Mouse (Mus musculus) bone marrow macrophage, adult 2 months (primary cell): ENCODE data around the gene Pi4kb.
"Not testable (repeated sequence)": the region's sequence is repeated elsewhere in the genome, so short reads cannot be mapped to it uniquely, and the experiment has no call there.

Experiments
- CTCF ChIP-seq: IDR thresholded peaks from 2 replicates; pipeline ENCODE4 v1.5.1; 2012; ENCODE audit warnings: low read depth, mild to moderate bottlenecking, low read length, moderate library complexity
- POLR2A ChIP-seq: IDR thresholded peaks from 2 replicates; pipeline ENCODE4 v1.6.1; 2012; ENCODE audit warnings: mild to moderate bottlenecking, low read depth, low read length, borderline replicate concordance

- TF ChIP-seq CTCF, POLR2A: not testable (repeated sequence)
Measured at GRCm38 (mm10) chr3:94930386-94931266, 43.9 kb upstream of the Pi4kb start.
